Mouse (Mus musculus): ENCODE data around the gene Tsc22d2.
"Not testable (repeated sequence)": the region's sequence is repeated elsewhere in the genome, so short reads cannot be mapped to it uniquely, and the experiment has no call there.

Gene Tsc22d2

GRCm38 (mm10) chr3:58434414-58434813 is 19.9 kb downstream of the Tsc22d2 start:
- DNase-seq (ENCODE audit: low read depth): no peak

GRCm38 (mm10) chr3:58448230-58448629 is 33.7 kb downstream of the Tsc22d2 start:
- peak; percentile 60 for DNase-seq (ENCODE audit: low read depth)

GRCm38 (mm10) chr3:58449487-58449886 is 35.0 kb downstream of the Tsc22d2 start:
- DNase-seq (ENCODE audit: low read depth): no peak

GRCm38 (mm10) chr3:58454414-58455205 is 40.1 kb downstream of the Tsc22d2 start:
- DNase-seq (ENCODE audit: low read depth): no peak

- no peak for DNase-seq (ENCODE audit: low read depth)
Observed at GRCm38 (mm10) chr3:58455255-58455654, 40.7 kb downstream of the Tsc22d2 start.

GRCm38 (mm10) chr3:58469655-58470437 is 55.3 kb downstream of the Tsc22d2 start:
- peak; percentile 69 for DNase-seq (ENCODE audit: low read depth)

- not testable (repeated sequence) for DNase-seq (ENCODE audit: low read depth)
Observed at GRCm38 (mm10) chr3:58475298-58475697, 60.8 kb downstream of the Tsc22d2 start.

- no peak for DNase-seq (ENCODE audit: low read depth)
Observed at GRCm38 (mm10) chr3:58478755-58479455, 64.4 kb downstream of the Tsc22d2 start.

GRCm38 (mm10) chr3:58485883-58486282 is 71.4 kb downstream of the Tsc22d2 start:
- peak; percentile 72 for DNase-seq (ENCODE audit: low read depth)

GRCm38 (mm10) chr3:58487121-58487520 is 72.6 kb downstream of the Tsc22d2 start:
- peak; percentile 36 for DNase-seq (ENCODE audit: low read depth)

GRCm38 (mm10) chr3:58487999-58488775 is 73.7 kb downstream of the Tsc22d2 start:
- peak; percentile 36 for DNase-seq (ENCODE audit: low read depth)

GRCm38 (mm10) chr3:58490787-58491186 is 76.3 kb downstream of the Tsc22d2 start:
- peak; percentile 65 for DNase-seq (ENCODE audit: low read depth)

GRCm38 (mm10) chr3:58493621-58494020 is 79.1 kb downstream of the Tsc22d2 start:
- no peak for DNase-seq (ENCODE audit: low read depth)

- no peak for DNase-seq (ENCODE audit: low read depth)
Observed at GRCm38 (mm10) chr3:58501961-58502360, 87.4 kb downstream of the Tsc22d2 start.

- DNase-seq (ENCODE audit: low read depth): no peak
Observed at GRCm38 (mm10) chr3:58503720-58504333, 89.3 kb downstream of the Tsc22d2 start.

GRCm38 (mm10) chr3:58504676-58505075 is 90.2 kb downstream of the Tsc22d2 start:
- no peak for DNase-seq (ENCODE audit: low read depth)

- no peak for DNase-seq (ENCODE audit: low read depth)
Observed at GRCm38 (mm10) chr3:58508020-58508750, 93.7 kb downstream of the Tsc22d2 start.

GRCm38 (mm10) chr3:58511581-58511980 is 97.1 kb downstream of the Tsc22d2 start:
- DNase-seq (ENCODE audit: low read depth): peak; percentile 47

GRCm38 (mm10) chr3:58512740-58513139 is 98.2 kb downstream of the Tsc22d2 start:
- DNase-seq (ENCODE audit: low read depth): no peak

GRCm38 (mm10) chr3:58513483-58513882 is 99.0 kb downstream of the Tsc22d2 start:
- DNase-seq (ENCODE audit: low read depth): peak; percentile 50
